Mouse (Mus musculus) stomach, embryonic 16.5 days (tissue): ENCODE measurements around the gene Slc2a12. TPM values are rescaled to one million over a fixed set of nuclear protein-coding genes. Genes with fewer than 3 reads are reported as not detected.

Source experiments
- ATAC-seq: fragments of 200-750 bp; cut with Nextera tagmentation; 2 replicates; pipeline ENCODE4 v1.8.0; 2017; ENCODE audit warnings: moderate number of reproducible peaks, moderate TSS enrichment; ENCODE audit not compliant: insufficient read depth, low FRiP score
- H3K27ac ChIP-seq: fragments of 300-500 bp; sonication (generic); 2 replicates; pipeline ENCODE4 v1.5.1; 2014; ENCODE audit warnings: low read length
- H3K27me3 ChIP-seq: fragments of 300-500 bp; sonication (generic); 2 replicates; pipeline ENCODE4 v1.6.1; 2014; ENCODE audit warnings: low read length, control low read depth, mixed read lengths; ENCODE audit not compliant: control insufficient read depth, insufficient read depth
- H3K36me3 ChIP-seq: fragments of 300-500 bp; sonication (generic); 2 replicates; pipeline ENCODE4 v1.6.1; 2014; ENCODE audit warnings: low read length; ENCODE audit not compliant: control insufficient read depth, insufficient read depth
- H3K4me1 ChIP-seq: fragments of 300-500 bp; sonication (generic); 2 replicates; pipeline ENCODE4 v1.6.1; 2014; ENCODE audit warnings: low read length, control low read depth, mixed read lengths; ENCODE audit not compliant: control insufficient read depth, insufficient read depth
- H3K4me2 ChIP-seq: fragments of 300-500 bp; sonication (generic); 2 replicates; pipeline ENCODE4 v1.6.1; 2014; ENCODE audit warnings: low read depth, low read length, mixed read lengths
- H3K4me3 ChIP-seq: fragments of 300-500 bp; sonication (generic); replicated peaks from 2 replicates; pipeline ENCODE4 v1.5.1; 2014; ENCODE audit warnings: mild to moderate bottlenecking, low read length
- H3K9ac ChIP-seq: fragments of 300-500 bp; sonication (generic); 2 replicates; pipeline ENCODE4 v1.6.1; 2014; ENCODE audit warnings: low read length
- H3K9me3 ChIP-seq: fragments of 300-500 bp; sonication (generic); replicated peaks from 2 replicates; pipeline ENCODE4 v1.6.1; 2016; ENCODE audit warnings: low read length, control low read depth; ENCODE audit not compliant: control insufficient read depth
- WGBS: fragments of 180-500 bp; shearing (Covaris S2); extraction: QIAGEN DNeasy Blood & Tissue Kit; methylation state at CpG from one replicate; pipeline ENCODE4 v1.1.7; 2014; 5-methylcytosine and 5-hydroxymethylcytosine counted together
- polyA plus RNA-seq: library from polyadenylated mRNA; unstranded; fragments of >200 nt; fragmentation: Nextera tagmentation; extraction: Ambion mirVana; gene quantifications from 2 replicates; pipeline ENCODE4 v1.2.1, GENCODE M21; 2015

Slc2a12 gene
- polyA plus RNA-seq, 1 experiment from 2014 or later, result 1.5 TPM

- Histone ChIP-seq H3K4me2 (no peak overlapping the region), H3K4me3 (no peak overlapping the region), H3K36me3 (no peaks in the 10 kb centered on the region), H3K9me3 (0 out of 2 replicates have a peak, but pooled peaks cover 3% of the 10 kb centered on the region), H3K9ac (no peak overlapping the region), H3K4me1 (no peaks in the 10 kb centered on the region), H3K27me3 (no peaks in the 10 kb centered on the region), H3K27ac (no peak overlapping the region)
- no peak for ATAC-seq
- WGBS, result 58% methylated on average over 2 of the region's 2 CpGs
These were observed 26.0 kb upstream of the Slc2a12 start for GRCm38 (mm10) chr10:22618842-22619241.

GRCm38 (mm10) chr10:22628832-22629231 lies 16.0 kb upstream of the Slc2a12 start:
- Histone ChIP-seq H3K9me3 (no peaks in the 10 kb centered on the region), H3K36me3 (no peaks in the 10 kb centered on the region), H3K4me2 (no peak overlapping the region), H3K4me3 (no peak overlapping the region), H3K4me1 (no peaks in the 10 kb centered on the region; the same call in 1 of the 2 replicates), H3K27ac (no peak overlapping the region), H3K27me3 (no peaks in the 10 kb centered on the region), H3K9ac (no peak overlapping the region)
- peak; percentile 60; the same call in 1 of the 2 replicates for ATAC-seq
- 60% methylated on average over 1 of the region's 1 CpGs for WGBS

GRCm38 (mm10) chr10:22631103-22631502 lies 13.7 kb upstream of the Slc2a12 start:
- Histone ChIP-seq H3K27ac (no peak overlapping the region), H3K9me3 (no peaks in the 10 kb centered on the region), H3K9ac (no peak overlapping the region), H3K27me3 (no peaks in the 10 kb centered on the region), H3K36me3 (no peaks in the 10 kb centered on the region), H3K4me2 (no peak overlapping the region), H3K4me1 (no peaks in the 10 kb centered on the region; the same call in 1 of the 2 replicates), H3K4me3 (no peak overlapping the region)
- ATAC-seq, result no peak
- 58% methylated on average over 4 of the region's 4 CpGs for WGBS

DNA sequence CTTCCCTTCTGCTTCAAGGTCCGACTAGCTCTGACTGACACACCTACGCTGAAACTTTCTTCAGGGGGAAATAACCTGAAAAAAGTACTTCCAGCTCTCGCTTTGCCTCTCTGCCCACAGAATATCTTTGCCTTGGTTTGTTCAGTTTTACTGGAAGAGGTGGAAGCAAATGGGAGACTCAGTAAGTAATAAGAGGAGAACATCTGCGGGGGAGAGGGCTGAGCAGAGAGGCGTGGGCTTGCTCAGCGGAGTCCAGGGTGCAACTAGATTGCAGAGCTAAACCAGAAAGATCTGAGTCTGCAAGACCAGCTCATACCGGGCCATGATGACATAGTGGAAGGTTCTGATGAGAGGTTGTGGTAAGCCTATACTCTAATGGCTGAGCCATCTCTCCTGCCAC lies 13.3 kb upstream of the Slc2a12 start:
- Histone ChIP-seq H3K4me1 (no peaks in the 10 kb centered on the region; the same call in 1 of the 2 replicates), H3K36me3 (no peaks in the 10 kb centered on the region), H3K27ac (no peak overlapping the region), H3K9ac (no peak overlapping the region), H3K27me3 (no peaks in the 10 kb centered on the region), H3K4me2 (no peak overlapping the region), H3K9me3 (no peaks in the 10 kb centered on the region), H3K4me3 (no peak overlapping the region)
- 73% methylated on average over 7 of the region's 7 CpGs for WGBS
- ATAC-seq, result no peak

- Histone ChIP-seq H3K4me2 (no peak overlapping the region), H3K9me3 (no peaks in the 10 kb centered on the region), H3K9ac (no peak overlapping the region), H3K36me3 (no peaks in the 10 kb centered on the region), H3K27me3 (no peaks in the 10 kb centered on the region), H3K4me3 (no peak overlapping the region), H3K27ac (no peak overlapping the region), H3K4me1 (no peaks in the 10 kb centered on the region; the same call in 1 of the 2 replicates)
- 69% methylated on average over 4 of the region's 4 CpGs for WGBS
- ATAC-seq, result no peak
These were observed 12.9 kb upstream of the Slc2a12 start for GRCm38 (mm10) chr10:22631956-22632355.

GRCm38 (mm10) chr10:22633406-22634306 lies 11.2 kb upstream of the Slc2a12 start:
- no peaks in the 10 kb centered on the region for H3K9me3 ChIP-seq
- 35% methylated on average over 6 of the region's 6 CpGs for WGBS

GRCm38 (mm10) chr10:22637241-22637640 lies 7.6 kb upstream of the Slc2a12 start:
- no peaks in the 10 kb centered on the region for H3K36me3 ChIP-seq
- no peak overlapping the region for H3K9ac ChIP-seq
- H3K9me3 ChIP-seq, result no peaks in the 10 kb centered on the region
- no peak overlapping the region for H3K4me2 ChIP-seq
- H3K4me3 ChIP-seq, result no peak overlapping the region
- WGBS, result 42% methylated on average over 3 of the region's 3 CpGs
- no peak overlapping the region for H3K27ac ChIP-seq
- no peak for ATAC-seq
- no peaks in the 10 kb centered on the region; the same call in 1 of the 2 replicates for H3K4me1 ChIP-seq
- H3K27me3 ChIP-seq, result no peaks in the 10 kb centered on the region

More at GRCm38 (mm10) chr10:22633406-22634306, 11.2 kb upstream of the Slc2a12 start:
- no peaks in the 10 kb centered on the region for H3K27me3 ChIP-seq
- no peak overlapping the region for H3K4me3 ChIP-seq
- H3K27ac ChIP-seq, result no peak overlapping the region
- H3K4me1 ChIP-seq, result no peaks in the 10 kb centered on the region; the same call in 1 of the 2 replicates
- no peak for ATAC-seq
- no peak overlapping the region for H3K4me2 ChIP-seq
- H3K9ac ChIP-seq, result no peak overlapping the region
- no peaks in the 10 kb centered on the region for H3K36me3 ChIP-seq

GRCm38 (mm10) chr10:22644171-22644570 lies 640 bp upstream of the Slc2a12 start:
- Histone ChIP-seq H3K9me3 (0 out of 2 replicates have a peak, but pooled peaks cover 3% of the 10 kb centered on the region), H3K36me3 (no peaks in the 10 kb centered on the region), H3K27me3 (no peaks in the 10 kb centered on the region), H3K4me1 (no peaks in the 10 kb centered on the region; the same call in 1 of the 2 replicates), H3K27ac (no peak overlapping the region), H3K4me3 (no peak overlapping the region), H3K4me2 (no peak overlapping the region), H3K9ac (no peak overlapping the region)
- no peak for ATAC-seq
- 61% methylated on average over 9 of the region's 9 CpGs for WGBS

GRCm38 (mm10) chr10:22648702-22649101 lies 3.9 kb downstream of the Slc2a12 start:
- 66% methylated on average over 4 of the region's 4 CpGs for WGBS
- Histone ChIP-seq H3K4me2 (no peak overlapping the region), H3K4me1 (no peaks in the 10 kb centered on the region; the same call in 1 of the 2 replicates), H3K9me3 (0 out of 2 replicates have a peak, but pooled peaks cover 3% of the 10 kb centered on the region), H3K27ac (no peak overlapping the region), H3K36me3 (no peaks in the 10 kb centered on the region), H3K4me3 (no peak overlapping the region), H3K9ac (no peak overlapping the region), H3K27me3 (no peaks in the 10 kb centered on the region)
- ATAC-seq, result no peak
